Mouse (Mus musculus) heart, postnatal 4 days (tissue): Measurements from ENCODE around the gene Ddx51. TPM values are rescaled to one million over a fixed set of nuclear protein-coding genes. Genes with fewer than 3 reads are reported as not detected.

Experiments
- DNase-seq: peaks from one replicate; pipeline ENCODE4 v3.0.0; 2021
- microRNA-seq, 2 experiments: library from miRNA; unstranded; fragments of <30 nt; microRNA quantifications; one replicate each; pipeline ENCODE4 v1.2.0; 2021 to 2022
- total RNA-seq, 2 experiments: library from RNA; stranded (reverse); gene quantifications; 2 replicates each; pipeline ENCODE4 v1.2.3; 2021

Ddx51 gene
- total RNA-seq, 2 experiments from 2014 or later: 11.3 to 13.4 TPM

DNA sequence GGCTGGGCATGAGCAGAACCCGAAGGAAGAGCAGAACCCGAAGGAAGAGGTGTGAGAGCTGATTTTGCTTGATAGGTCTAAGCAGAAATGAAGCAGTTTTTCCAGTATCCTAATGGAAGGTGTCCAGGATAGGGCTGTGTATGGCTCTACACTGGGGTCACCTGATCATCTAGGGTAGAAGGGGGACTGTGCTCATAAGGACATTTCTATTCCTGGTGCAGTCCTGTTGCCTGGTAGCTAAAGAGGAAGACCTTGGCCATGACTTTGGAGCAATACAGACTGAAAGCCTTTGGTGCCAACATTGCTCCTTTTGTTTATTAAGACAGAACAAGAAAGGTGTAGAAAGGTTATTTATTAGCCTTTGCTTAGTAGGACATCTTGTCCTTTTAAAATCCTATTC, 10.8 kb downstream of the Ddx51 start:
- no peak for DNase-seq

DNA sequence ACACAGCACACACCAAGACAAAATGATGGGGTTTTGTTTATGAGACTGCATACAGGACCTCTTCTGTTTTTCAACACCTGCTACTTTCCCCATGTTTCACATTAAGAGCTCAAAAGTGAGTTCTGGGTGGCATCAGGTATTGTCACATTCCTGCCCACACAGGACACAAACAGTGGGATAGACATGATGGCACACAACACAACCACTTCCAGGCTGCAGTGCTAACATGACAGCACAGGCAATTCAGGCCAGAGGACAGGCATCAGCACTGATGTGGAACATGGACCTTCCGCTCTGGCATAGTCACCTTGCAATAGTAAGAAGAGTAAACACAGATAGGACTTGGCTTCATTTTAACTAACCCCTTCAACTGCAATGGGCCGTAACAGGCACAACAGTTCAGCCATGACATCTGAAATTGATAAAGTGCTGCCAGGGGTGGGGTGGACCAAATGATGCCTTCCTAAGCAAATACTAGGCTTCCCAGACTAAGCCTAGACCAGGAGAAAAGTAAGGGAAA, 11.6 kb downstream of the Ddx51 start:
- DNase-seq: no peak

DNA sequence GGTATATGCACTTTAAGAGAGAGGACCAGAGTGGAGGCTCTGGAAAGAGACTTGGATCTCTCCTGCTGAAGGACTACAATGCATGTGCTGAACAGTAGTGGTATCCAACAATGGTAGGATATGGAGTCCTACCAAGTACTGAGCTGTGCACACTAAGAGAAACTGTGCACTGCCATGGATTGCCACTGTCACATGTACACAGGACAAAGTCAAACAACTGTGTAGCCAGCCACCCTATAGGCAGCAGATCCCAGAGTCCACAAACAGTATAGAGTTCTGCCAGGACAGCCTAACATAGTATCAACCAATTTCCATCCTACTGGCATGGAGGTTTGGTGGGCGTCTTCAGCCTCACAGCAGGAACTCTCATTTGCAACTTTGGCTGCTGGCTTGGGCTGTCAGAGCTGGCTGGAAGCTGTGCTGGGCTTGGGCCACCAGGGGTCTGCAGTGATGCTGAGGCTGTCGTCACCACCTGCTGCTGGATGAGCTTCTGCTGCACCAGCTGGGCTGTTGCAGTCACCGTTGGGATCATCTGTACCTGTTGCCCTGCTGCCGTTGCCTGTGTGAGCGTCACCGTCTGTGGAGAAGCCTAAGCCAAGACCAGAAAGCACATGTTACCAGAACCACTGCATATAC, 12.4 kb downstream of the Ddx51 start:
- DNase-seq: no peak

DNA sequence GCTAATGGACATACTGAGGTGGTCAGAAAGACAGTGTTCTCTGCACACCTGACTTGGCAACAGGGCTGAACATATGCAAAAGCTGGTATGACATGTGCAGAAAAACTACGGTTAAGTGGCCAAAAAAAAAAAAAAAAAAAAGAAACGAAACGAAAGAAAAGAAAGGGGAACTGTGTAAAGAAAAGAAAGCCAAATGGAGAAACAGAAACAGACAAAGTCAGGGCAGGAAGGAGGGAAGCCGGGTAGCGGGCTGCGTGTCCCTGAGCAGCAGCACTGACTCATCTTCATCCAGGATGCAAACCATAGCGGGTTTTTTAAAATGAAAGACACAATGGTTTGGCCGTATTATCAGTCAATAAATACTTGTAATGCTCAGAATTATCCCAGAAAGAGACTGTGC, 28.8 kb downstream of the Ddx51 start:
- no peak for DNase-seq

DNA sequence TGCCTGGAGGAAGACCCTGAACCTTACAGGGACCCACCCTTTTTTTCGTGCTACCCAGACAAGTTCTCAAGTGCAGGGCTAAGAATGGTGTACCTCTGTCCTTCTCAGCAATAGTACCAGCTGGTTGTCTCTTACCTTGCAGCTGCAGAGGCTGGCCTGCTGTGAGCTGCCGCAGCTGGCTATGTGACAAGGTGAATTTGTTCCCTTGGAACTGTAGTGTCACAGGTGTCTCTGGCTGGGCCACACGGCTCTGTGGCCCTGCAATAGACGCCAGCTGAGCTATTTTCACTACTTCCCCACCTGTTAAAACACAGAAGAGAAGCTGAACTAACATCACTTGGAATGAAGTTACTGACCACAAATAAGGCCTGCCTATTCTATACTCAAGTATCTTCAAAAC, 45.4 kb downstream of the Ddx51 start:
- DNase-seq: no peak

DNA sequence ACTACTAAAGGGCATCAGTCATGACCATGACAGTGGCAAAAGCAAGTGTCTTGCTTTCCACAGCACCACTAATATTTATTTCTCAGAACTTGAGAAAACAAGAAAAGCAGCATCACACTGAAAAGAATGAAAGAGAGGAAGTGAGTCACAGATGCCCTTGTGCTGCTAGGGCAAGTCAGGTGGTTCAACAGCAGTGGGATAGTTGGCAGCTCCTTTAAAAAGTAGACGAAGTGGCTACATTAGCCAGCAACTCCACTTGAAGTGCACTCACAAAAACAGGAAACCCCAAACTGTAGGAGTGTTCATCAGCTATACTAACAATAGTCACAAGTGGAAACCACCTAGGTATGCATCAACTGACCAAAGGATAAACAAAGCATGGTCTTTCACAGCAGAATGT, 50.8 kb downstream of the Ddx51 start:
- DNase-seq: no peak

DNA sequence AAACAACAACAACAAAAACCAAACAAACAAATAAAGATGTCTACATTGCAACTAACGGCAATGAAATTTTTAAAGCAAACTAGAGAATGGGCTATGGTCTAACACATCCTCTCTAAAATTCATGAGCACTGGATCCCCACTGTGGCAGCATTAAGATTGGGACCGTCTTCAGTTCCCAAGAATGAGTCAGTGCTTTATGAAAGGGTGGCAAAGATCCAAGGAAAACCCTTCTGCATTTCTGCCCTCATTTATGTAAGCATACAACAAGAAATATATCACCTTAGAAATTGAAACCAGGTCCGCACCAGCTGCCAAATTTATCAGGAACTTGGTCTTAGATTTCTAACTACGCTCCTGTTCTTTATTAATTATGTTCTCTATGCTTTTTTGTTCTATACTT, 56.0 kb downstream of the Ddx51 start:
- no peak for DNase-seq

Small RNAs within 50 kb of the gene (microRNA-seq; reads per million reads assigned to microRNA genes)
- gene Mir7026: 2.1 to 2.7 reads per million in 2 experiments

Other genes starting within 250 kb of the Ddx51 start
- gene Fbrsl1, start 204.9 kb upstream of the Ddx51 start, total RNA-seq: 10 to 100 TPM; 49.7 to 52.2 TPM
- not detected for gene Galnt9, start 109.1 kb upstream of the Ddx51 start, total RNA-seq
- gene Noc4l, start within 50 bp of the Ddx51 start, total RNA-seq: 10 to 100 TPM; 19.3 to 21.0 TPM
- gene Ep400, start 117.3 kb downstream of the Ddx51 start, total RNA-seq: 10 to 100 TPM; 64.1 to 67.5 TPM
- gene Pus1, start 127.2 kb downstream of the Ddx51 start, total RNA-seq: 10 to 100 TPM; 23.4 to 25.6 TPM
- 10 to 100 TPM; 49.8 to 51.1 TPM for gene Ulk1, start 156.6 kb downstream of the Ddx51 start, total RNA-seq
- 10 to 100 TPM; 12.4 to 13.1 TPM for gene Hscb, start 186.3 kb downstream of the Ddx51 start, total RNA-seq
- gene Chek2, start 186.5 kb downstream of the Ddx51 start, total RNA-seq: 1 to 10 TPM; 5.9 to 6.4 TPM
- gene Ttc28, start 226.4 kb downstream of the Ddx51 start, total RNA-seq: 10 to 100 TPM; 29.3 to 29.9 TPM